Mouse (Mus musculus) thymus, adult 2 months (tissue): ENCODE measurements around the gene Vmn1r43. TPM values are rescaled to one million over a fixed set of nuclear protein-coding genes. Genes with fewer than 3 reads are reported as not detected.

ENCODE experiments used
- DNase-seq: peaks from one replicate; pipeline ENCODE4 v3.0.0; 2021
- H3K27ac ChIP-seq: fragments of 200-500 bp; 2 replicates; pipeline ENCODE4 v1.5.1; 2012; ENCODE audit warnings: low read length, control low read depth; ENCODE audit not compliant: control insufficient read depth, insufficient read depth
- H3K27me3 ChIP-seq: fragments of 200-500 bp; 2 replicates; pipeline ENCODE4 v1.6.1; 2012; ENCODE audit warnings: mild to moderate bottlenecking, low read length, moderate library complexity, mixed read lengths; ENCODE audit not compliant: control insufficient read depth, insufficient read depth
- H3K36me3 ChIP-seq: fragments of 200-500 bp; 2 replicates; pipeline ENCODE4 v1.6.1; 2012; ENCODE audit warnings: mild to moderate bottlenecking, low read length, moderate library complexity; ENCODE audit not compliant: control insufficient read depth, insufficient read depth
- H3K4me1 ChIP-seq: fragments of 200-500 bp; replicated peaks from 2 replicates; pipeline ENCODE4 v1.6.1; 2012; ENCODE audit warnings: low read length; ENCODE audit not compliant: control insufficient read depth, insufficient read depth
- H3K4me3 ChIP-seq: fragments of 200-500 bp; 2 replicates; pipeline ENCODE4 v1.5.1; 2012; ENCODE audit warnings: mild to moderate bottlenecking, low read length, control low read depth, moderate library complexity; ENCODE audit not compliant: control insufficient read depth, insufficient read depth
- CTCF ChIP-seq: fragments of 200-500 bp; IDR thresholded peaks from 2 replicates; pipeline ENCODE4 v1.5.1; 2012; ENCODE audit warnings: mild to moderate bottlenecking, control low read depth, low read length, moderate library complexity, borderline replicate concordance; ENCODE audit not compliant: control insufficient read depth, poor library complexity, insufficient read depth; ENCODE audit errors: extremely low read depth
- POLR2A ChIP-seq: fragments of 200-500 bp; IDR thresholded peaks from 2 replicates; pipeline ENCODE4 v1.6.1; 2012; ENCODE audit warnings: mild to moderate bottlenecking, low read length, control low read depth, moderate library complexity; ENCODE audit not compliant: control insufficient read depth, poor library complexity, insufficient read depth; ENCODE audit errors: extremely low read depth
- whole genome bisulfite sequencing: fragments of 180-500 bp; shearing (Covaris S2); methylation state at CpG from one replicate; pipeline ENCODE4 v1.1.7; 2018; 5-methylcytosine and 5-hydroxymethylcytosine counted together
- polyA plus RNA-seq: library from polyadenylated mRNA; depleted of rRNA; stranded (reverse); fragments of >200 nt; gene quantifications from 2 replicates; pipeline ENCODE4 v1.2.3, GENCODE M21; 2012; rRNA removed

Gene Vmn1r43
- polyA plus RNA-seq, 1 experiment: not detected

GRCm38 (mm10) chr6:89863792-89864191 lies 12.4 kb downstream of the Vmn1r43 start:
- no peak overlapping the region for H3K27ac ChIP-seq
- H3K36me3 ChIP-seq: no peaks in the 10 kb centered on the region
- no peak for DNase-seq
- H3K27me3 ChIP-seq: no peaks in the 10 kb centered on the region
- no peaks in the 10 kb centered on the region for H3K4me1 ChIP-seq
- no peak overlapping the region for H3K4me3 ChIP-seq
- WGBS: 77% methylated on average over 4 of the region's 4 CpGs
- TF ChIP-seq CTCF (no peak), POLR2A (no peak)

DNA sequence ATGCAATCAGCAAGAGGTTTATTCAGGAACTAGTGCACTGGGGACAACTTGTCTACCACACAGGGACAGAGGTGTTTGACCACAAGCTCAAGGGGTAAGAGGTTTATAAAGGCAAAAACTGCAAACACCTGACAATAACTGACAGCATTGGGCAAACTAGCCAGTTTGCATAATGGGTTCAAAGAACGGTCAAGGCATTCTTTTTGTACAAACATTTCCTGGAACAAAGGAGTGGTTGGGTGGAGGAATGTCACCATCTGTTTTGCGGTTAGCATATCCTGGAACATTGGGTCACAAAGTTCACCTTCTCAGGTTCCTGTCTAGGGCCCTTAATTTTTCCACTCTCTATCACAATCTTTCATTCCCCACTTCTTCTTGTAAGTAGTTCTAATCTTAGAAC lies 16.4 kb downstream of the Vmn1r43 start:
- no peaks in the 10 kb centered on the region for H3K27me3 ChIP-seq
- TF ChIP-seq POLR2A (no peak), CTCF (no peak)
- DNase-seq: no peak
- H3K4me3 ChIP-seq: no peak overlapping the region
- no peak overlapping the region for H3K27ac ChIP-seq
- no peaks in the 10 kb centered on the region for H3K36me3 ChIP-seq
- H3K4me1 ChIP-seq: no peaks in the 10 kb centered on the region
- WGBS: 83% methylated on average over 2 of the region's 2 CpGs

DNA sequence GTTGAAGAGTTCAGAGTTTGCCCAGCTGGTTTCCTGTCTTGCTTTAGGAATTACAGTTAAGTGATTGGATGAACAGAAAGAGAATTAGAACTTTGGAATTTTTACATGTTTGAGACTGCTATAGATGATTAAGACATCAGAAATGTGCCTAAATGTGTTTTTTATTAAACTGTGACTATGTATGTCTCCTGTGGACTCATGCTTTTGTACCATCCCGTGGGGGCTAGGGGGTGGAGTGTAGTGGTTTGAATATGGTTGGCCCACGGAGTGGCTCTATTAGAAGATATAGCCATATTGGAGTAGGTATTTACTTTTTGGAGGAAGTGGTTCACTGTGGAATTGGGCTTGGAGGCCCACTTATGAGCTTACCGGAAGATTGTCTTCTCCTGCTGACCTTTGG lies 18.7 kb downstream of the Vmn1r43 start:
- Histone ChIP-seq H3K27me3 (no peaks in the 10 kb centered on the region), H3K36me3 (no peaks in the 10 kb centered on the region), H3K4me1 (no peaks in the 10 kb centered on the region), H3K27ac (no peak overlapping the region), H3K4me3 (no peak overlapping the region)
- TF ChIP-seq POLR2A (no peak), CTCF (no peak)
- DNase-seq: no peak
- WGBS: 82% methylated on average over 3 of the region's 3 CpGs

Other genes with a start within 250 kb of the Vmn1r43 start
- 8.8 and 10.2 TPM in 2 replicates for gene Txnrd3, start 232.4 kb downstream of the Vmn1r43 start, polyA plus RNA-seq
- not detected in 2 replicates for gene Vmn1r40, start 168.9 kb downstream of the Vmn1r43 start, polyA plus RNA-seq
- gene Vmn1r41, start 135.6 kb downstream of the Vmn1r43 start, polyA plus RNA-seq: not detected in 2 replicates
- gene Vmn1r42, start within 50 bp of the Vmn1r43 start, polyA plus RNA-seq: not detected in 2 replicates
- gene Vmn1r44, start 7.2 kb upstream of the Vmn1r43 start, polyA plus RNA-seq: not detected in 2 replicates
- not detected in 2 replicates for gene Vmn1r45, start 64.2 kb upstream of the Vmn1r43 start, polyA plus RNA-seq
- gene Vmn1r46, start 92.9 kb upstream of the Vmn1r43 start, polyA plus RNA-seq: not detected in 2 replicates
- not detected in 2 replicates for gene Vmn1r47, start 139.7 kb upstream of the Vmn1r43 start, polyA plus RNA-seq
- not detected in 2 replicates for gene Vmn1r48, start 160.4 kb upstream of the Vmn1r43 start, polyA plus RNA-seq
- gene Vmn1r49, start 202.1 kb upstream of the Vmn1r43 start, polyA plus RNA-seq: not detected in 2 replicates
- not detected in 2 replicates for gene Vmn1r50, start 225.0 kb upstream of the Vmn1r43 start, polyA plus RNA-seq
- gene Vmn1r51, start 246.2 kb upstream of the Vmn1r43 start, polyA plus RNA-seq: not detected in 2 replicates